Comparison of ENCODE assay signal across 17 mouse cellular contexts in genomic region chr1:186218995-186219394, GRCm38 (mm10).
"Had no signal": no experiment of that assay in that cellular context is flagged by ENCODE, and none has a peak within 500 bp of the region (broad histone marks: within the 10 kb centered on the region; RNA-seq: fewer than 3 reads in every experiment).

No protein-coding gene starts in this region.

- H3K27me3 ChIP-seq: liver, embryonic 12.5 days; midbrain, embryonic 13.5 days; midbrain, embryonic 15.5 days; neural tube, embryonic 13.5 days; neural tube, embryonic 15.5 days had no signal

- H3K4me3 ChIP-seq: liver, embryonic 12.5 days; midbrain, embryonic 10.5 days; midbrain, embryonic 13.5 days; midbrain, embryonic 15.5 days; myocyte; neural tube, embryonic 13.5 days; neural tube, embryonic 15.5 days had no signal

- DNase-seq: lung, adult 2 months; retina, postnatal 1 day; right cerebral cortex, adult 18-20 months; right cerebral cortex, postnatal 25 days; right cerebral cortex, postnatal 4 days; spleen, adult 18-20 months; thymus, adult 18-20 months; thymus, postnatal 14 days; thymus, postnatal 36 days had no signal

- H3K9ac ChIP-seq: liver, embryonic 12.5 days; liver, embryonic 14.5 days; midbrain, embryonic 13.5 days; midbrain, embryonic 15.5 days; neural tube, embryonic 13.5 days; neural tube, embryonic 15.5 days had no signal

- ATAC-seq: liver, embryonic 12.5 days; midbrain, embryonic 13.5 days; midbrain, embryonic 15.5 days had no signal

- H3K27ac ChIP-seq: liver, embryonic 12.5 days; liver, embryonic 14.5 days; midbrain, embryonic 10.5 days; midbrain, embryonic 13.5 days; midbrain, embryonic 15.5 days; neural tube, embryonic 13.5 days; neural tube, embryonic 15.5 days had no signal

- H3K9me3 ChIP-seq: liver, embryonic 12.5 days; midbrain, embryonic 13.5 days; midbrain, embryonic 15.5 days; neural tube, embryonic 13.5 days; neural tube, embryonic 15.5 days had no signal

- H3K4me1 ChIP-seq: liver, embryonic 12.5 days had no signal

- H3K4me2 ChIP-seq: liver, embryonic 12.5 days; midbrain, embryonic 13.5 days; midbrain, embryonic 15.5 days; neural tube, embryonic 13.5 days; neural tube, embryonic 15.5 days had no signal

- H3K36me3 ChIP-seq: liver, embryonic 12.5 days; midbrain, embryonic 10.5 days; midbrain, embryonic 13.5 days; midbrain, embryonic 15.5 days; neural tube, embryonic 13.5 days; neural tube, embryonic 15.5 days had no signal
